Mouse (Mus musculus) ES-CJ7 (cell line): Measurements from ENCODE around the gene Sdf2.

Source experiments
- DNase-seq: peaks from one replicate; pipeline ENCODE4 v3.0.0; 2011; ENCODE audit warnings: low read depth, low spot score

Gene Sdf2

GRCm38 (mm10) chr11:78261380-78262352 is 16.1 kb downstream of the Sdf2 start, which contains the start of gene 2610507B11Rik:
TSS of gene 2610507B11Rik (plus strand) at chr11:78261752.
- peak; percentile 95 for DNase-seq

- peak; percentile 90 for DNase-seq
These were observed 17.0 kb downstream of the Sdf2 start for GRCm38 (mm10) chr11:78262550-78262949.

- DNase-seq = no peak
These were observed 20.0 kb downstream of the Sdf2 start for GRCm38 (mm10) chr11:78265571-78265970.

GRCm38 (mm10) chr11:78271986-78272385 is 26.4 kb downstream of the Sdf2 start:
- no peak for DNase-seq

- no peak for DNase-seq
These were observed 30.1 kb downstream of the Sdf2 start for GRCm38 (mm10) chr11:78275596-78275995.

- DNase-seq = peak; percentile 67
These were observed 30.6 kb downstream of the Sdf2 start for GRCm38 (mm10) chr11:78276169-78276568.

GRCm38 (mm10) chr11:78278853-78279252 is 33.3 kb downstream of the Sdf2 start:
- no peak for DNase-seq

GRCm38 (mm10) chr11:78279586-78279985 is 34.0 kb downstream of the Sdf2 start:
- DNase-seq = no peak

- no peak for DNase-seq
These were observed 43.7 kb downstream of the Sdf2 start for GRCm38 (mm10) chr11:78289146-78289763.

- DNase-seq = no peak
These were observed 45.1 kb downstream of the Sdf2 start, which contains the start of gene BC030499 for GRCm38 (mm10) chr11:78290654-78291053. TSS of gene BC030499 (plus strand) at chr11:78290841.

GRCm38 (mm10) chr11:78294585-78294984 is 49.0 kb downstream of the Sdf2 start:
- DNase-seq = no peak

GRCm38 (mm10) chr11:78300917-78301316 is 55.4 kb downstream of the Sdf2 start:
- no peak for DNase-seq

- peak; percentile 92 for DNase-seq
These were observed 56.0 kb downstream of the Sdf2 start, which contains the start of gene Spag5 for GRCm38 (mm10) chr11:78301357-78302084. TSS of gene Spag5 (plus strand) at chr11:78301529.
